Mouse (Mus musculus): ENCODE measurements at regions not wholly inside any gene's neighbourhood (a gene's known extent, or its start where the extent isn't known, plus 50 kb on each side); places are given as distances from the start of the nearest gene placed in this dataset.

GRCm38 (mm10) chr7:68873008-68873407 lies 124.0 kb upstream of the Arrdc4 start:
- peak in 1 of 2 experiments; percentile 22 for DNase-seq (ENCODE audit: low spot score in 2 of 2)
- H3K4me3 ChIP-seq = no peak overlapping the region

GRCm38 (mm10) chr7:68864322-68865031 lies 115.4 kb upstream of the Arrdc4 start:
- TF ChIP-seq CTCF (conservative IDR thresholded peaks at IDR 0.05) = no peak
- no peak overlapping the region for H3K4me3 ChIP-seq
- no peak overlapping the region for H3K27ac ChIP-seq
- DNase-seq (ENCODE audit: low spot score in 2 of 2) = no peak

More at GRCm38 (mm10) chr7:68873008-68873407, 124.0 kb upstream of the Arrdc4 start:
- H3K27ac ChIP-seq = no peak overlapping the region
- TF ChIP-seq CTCF (conservative IDR thresholded peaks at IDR 0.05) = no peak

- H3K27ac ChIP-seq = peak overlapping the region; percentile 28; the same call in 1 of the 2 replicates
- TF ChIP-seq CTCF (conservative IDR thresholded peaks at IDR 0.05) = no peak
- DNase-seq (ENCODE audit: low spot score in 2 of 2) = peak; percentile 31 to 71
- H3K4me3 ChIP-seq = no peak overlapping the region
These were observed 109.6 kb upstream of the Arrdc4 start for GRCm38 (mm10) chr7:68858471-68859210.

GRCm38 (mm10) chr7:68851981-68852575 lies 103.0 kb upstream of the Arrdc4 start:
- Histone ChIP-seq H3K4me3 (no peak overlapping the region), H3K27ac (peak overlapping the region; percentile 94)
- no peak for TF ChIP-seq CTCF (conservative IDR thresholded peaks at IDR 0.05)
- DNase-seq (ENCODE audit: low spot score in 2 of 2) = peak; percentile 80 to 83

GRCm38 (mm10) chr7:68844606-68845005 lies 95.6 kb upstream of the Arrdc4 start:
- H3K4me3 ChIP-seq = no peak overlapping the region
- no peak overlapping the region for H3K27ac ChIP-seq
- no peak for DNase-seq (ENCODE audit: low spot score in 2 of 2)
- no peak for TF ChIP-seq CTCF (conservative IDR thresholded peaks at IDR 0.05)

GRCm38 (mm10) chr7:68843374-68843773 lies 94.3 kb upstream of the Arrdc4 start:
- Histone ChIP-seq H3K27ac (no peak overlapping the region), H3K4me3 (no peak overlapping the region)
- no peak for DNase-seq (ENCODE audit: low spot score in 2 of 2)
- peak; percentile 72 for TF ChIP-seq CTCF (conservative IDR thresholded peaks at IDR 0.05)

- no peak overlapping the region for H3K4me3 ChIP-seq
- peak; percentile 44 to 48 for DNase-seq (ENCODE audit: low spot score in 2 of 2)
- TF ChIP-seq CTCF (conservative IDR thresholded peaks at IDR 0.05) = peak; percentile 80
- peak overlapping the region; percentile 89 for H3K27ac ChIP-seq
These were observed 85.1 kb upstream of the Arrdc4 start for GRCm38 (mm10) chr7:68833977-68834791.

- TF ChIP-seq CTCF (conservative IDR thresholded peaks at IDR 0.05) = no peak
- Histone ChIP-seq H3K4me3 (no peak overlapping the region), H3K27ac (peak overlapping the region; percentile 89)
- peak; percentile 57 to 82 for DNase-seq (ENCODE audit: low spot score in 2 of 2)
These were observed 84.5 kb upstream of the Arrdc4 start for GRCm38 (mm10) chr7:68833517-68833916.

GRCm38 (mm10) chr7:68829861-68830260 lies 80.8 kb upstream of the Arrdc4 start:
- peak; percentile 95 for TF ChIP-seq CTCF (conservative IDR thresholded peaks at IDR 0.05)
- H3K4me3 ChIP-seq = no peak overlapping the region
- peak; percentile 76 to 90 for DNase-seq (ENCODE audit: low spot score in 2 of 2)
- H3K27ac ChIP-seq = no peak overlapping the region

- TF ChIP-seq CTCF (conservative IDR thresholded peaks at IDR 0.05) = no peak
- no peak overlapping the region for H3K4me3 ChIP-seq
These were observed 75.4 kb upstream of the Arrdc4 start for GRCm38 (mm10) chr7:68824399-68824798.

GRCm38 (mm10) chr7:68823646-68824045 lies 74.6 kb upstream of the Arrdc4 start:
- DNase-seq (ENCODE audit: low spot score in 2 of 2) = no peak
- Histone ChIP-seq H3K27ac (no peak overlapping the region), H3K4me3 (no peak overlapping the region)
- TF ChIP-seq CTCF (conservative IDR thresholded peaks at IDR 0.05) = no peak

More at GRCm38 (mm10) chr7:68824399-68824798, 75.4 kb upstream of the Arrdc4 start:
- H3K27ac ChIP-seq = no peak overlapping the region
- no peak for DNase-seq (ENCODE audit: low spot score in 2 of 2)

- TF ChIP-seq CTCF (conservative IDR thresholded peaks at IDR 0.05) = peak; percentile 99
- Histone ChIP-seq H3K4me3 (no peak overlapping the region), H3K27ac (no peak overlapping the region)
- DNase-seq (ENCODE audit: low spot score in 2 of 2) = peak; percentile 20 to 74
These were observed 74.1 kb upstream of the Arrdc4 start for GRCm38 (mm10) chr7:68823189-68823588.

Measured in layer of hippocampus, adult 2 months (tissue).